Mouse (Mus musculus) liver, postnatal 0 days (tissue): ENCODE measurements around the gene Cops7b. TPM values are rescaled to one million over a fixed set of nuclear protein-coding genes. Genes with fewer than 3 reads are reported as not detected.

Source experiments
- ATAC-seq: fragments of 200-750 bp; cut with Nextera tagmentation; 2 replicates; pipeline ENCODE4 v1.8.0; 2017; ENCODE audit warnings: mild to moderate bottlenecking, moderate library complexity
- DNase-seq: peaks from one replicate; pipeline ENCODE4 v3.0.0-alpha.2; 2016
- H3K27ac ChIP-seq: fragments of 300-500 bp; sonication (generic); 2 replicates; pipeline ENCODE4 v1.5.1; 2014; ENCODE audit warnings: antibody characterized with exemption, moderate library complexity, mild to moderate bottlenecking, low read depth
- H3K27me3 ChIP-seq: fragments of 300-500 bp; sonication (generic); 2 replicates; pipeline ENCODE4 v1.6.1; 2014; ENCODE audit warnings: low read length, control low read depth, mixed read lengths; ENCODE audit not compliant: insufficient read depth
- H3K36me3 ChIP-seq: fragments of 300-500 bp; sonication (generic); replicated peaks from 2 replicates; pipeline ENCODE4 v1.6.1; 2014; ENCODE audit warnings: mild to moderate bottlenecking, control low read depth, low read length, moderate library complexity, mixed read lengths; ENCODE audit not compliant: insufficient read depth
- H3K4me1 ChIP-seq: fragments of 300-500 bp; sonication (generic); 2 replicates; pipeline ENCODE4 v1.6.1; 2014; ENCODE audit warnings: antibody characterized with exemption, mild to moderate bottlenecking, control low read depth; ENCODE audit not compliant: insufficient read depth
- H3K4me2 ChIP-seq: fragments of 300-500 bp; sonication (generic); 2 replicates; pipeline ENCODE4 v1.6.1; 2014; ENCODE audit warnings: low read depth, mild to moderate bottlenecking, low read length, moderate library complexity, mixed read lengths
- H3K4me3 ChIP-seq: fragments of 300-500 bp; sonication (generic); 2 replicates; pipeline ENCODE4 v1.5.1; 2014; ENCODE audit warnings: low read depth, low read length
- H3K9ac ChIP-seq: fragments of 300-500 bp; sonication (generic); replicated peaks from 2 replicates; pipeline ENCODE4 v1.6.1; 2014; ENCODE audit warnings: mild to moderate bottlenecking, moderate library complexity
- H3K9me3 ChIP-seq: fragments of 300-500 bp; sonication (generic); 2 replicates; pipeline ENCODE4 v1.6.1; 2016; ENCODE audit warnings: mild to moderate bottlenecking, control low read depth, low read length, mixed read lengths
- CTCF ChIP-seq: sonication (generic); IDR thresholded peaks from 2 replicates; pipeline ENCODE4 v1.5.1; 2016; ENCODE audit warnings: antibody characterized with exemption, low read depth
- EP300 ChIP-seq: IDR thresholded peaks from 2 replicates; pipeline ENCODE4 v1.6.1; 2016; ENCODE audit warnings: antibody characterized with exemption, low read depth, mild to moderate bottlenecking
- WGBS: fragments of 180-500 bp; shearing (Covaris S2); extraction: QIAGEN DNeasy Blood & Tissue Kit; methylation state at CpG from one replicate; pipeline ENCODE4 v1.1.7; 2014; ENCODE audit not compliant: insufficient replicate concordance; 5-methylcytosine and 5-hydroxymethylcytosine counted together
- polyA plus RNA-seq: library from polyadenylated mRNA; unstranded; fragments of >200 nt; fragmentation: Nextera tagmentation; extraction: Ambion mirVana; gene quantifications from 2 replicates; pipeline ENCODE4 v1.2.1, GENCODE M21; 2015

Gene Cops7b
- polyA plus RNA-seq, 1 experiment from 2014 or later, result 9.8 TPM

DNA sequence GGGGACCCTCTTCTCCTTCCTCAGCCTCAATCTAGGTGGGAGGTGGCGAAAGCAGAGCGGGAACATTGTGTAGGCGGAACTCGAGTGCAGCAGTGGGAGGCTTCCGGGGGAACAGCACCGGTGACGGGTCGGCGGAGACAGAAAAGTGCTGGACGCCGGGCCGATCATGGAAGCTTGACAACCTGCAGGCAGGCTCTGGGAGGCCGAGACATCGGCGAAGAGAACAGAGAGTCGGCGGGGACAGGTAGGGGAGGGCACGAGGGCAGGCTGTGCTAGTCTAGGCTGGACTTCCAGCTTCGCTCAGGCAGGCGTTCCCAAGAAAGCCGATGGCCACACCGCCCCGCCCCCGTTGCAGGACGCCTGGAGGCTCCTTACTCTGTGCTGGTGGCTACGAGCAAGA, 4.3 kb downstream of the Cops7b start:
- Histone ChIP-seq H3K4me2 (peak overlapping the region; percentile 90), H3K27me3 (no peaks in the 10 kb centered on the region), H3K9me3 (no peaks in the 10 kb centered on the region), H3K9ac (peak overlapping the region; percentile 85), H3K4me3 (peak overlapping the region; percentile 80), H3K27ac (peak overlapping the region; percentile 39; the same call in 1 of the 2 replicates), H3K36me3 (peaks cover 23% of the 10 kb centered on the region), H3K4me1 (peaks cover 25% of the 10 kb centered on the region)
- DNase-seq (peak; percentile 85), ATAC-seq (no peak; the same call in 1 of the 2 replicates)
- under 1% methylated on average over 26 of the region's 26 CpGs for WGBS
- TF ChIP-seq EP300 (no peak), CTCF (no peak)

DNA sequence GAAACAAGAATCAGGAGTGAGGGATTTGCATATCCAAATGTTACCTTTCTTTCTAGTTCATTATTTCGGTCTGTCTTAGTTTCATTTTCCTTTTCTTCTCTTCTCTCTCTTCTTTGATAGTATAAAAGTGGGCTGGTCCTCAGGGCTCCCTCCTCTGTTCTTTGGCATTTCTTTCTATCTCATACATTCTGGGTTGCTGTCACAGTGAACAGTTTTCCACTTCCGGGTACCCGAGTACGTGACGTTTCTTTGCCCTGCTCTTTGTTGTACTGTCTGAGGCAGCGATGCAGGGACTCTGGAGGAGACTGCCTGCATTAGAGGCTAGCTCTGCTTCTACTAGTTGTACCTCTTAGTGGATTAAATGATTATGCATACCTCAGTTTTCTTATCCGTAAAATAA, 11.8 kb downstream of the Cops7b start:
- Histone ChIP-seq H3K36me3 (peaks cover 55% of the 10 kb centered on the region), H3K4me3 (no peak overlapping the region), H3K9ac (no peak overlapping the region), H3K4me2 (no peak overlapping the region), H3K27me3 (no peaks in the 10 kb centered on the region), H3K4me1 (no peaks in the 10 kb centered on the region; the same call in 1 of the 2 replicates), H3K9me3 (no peaks in the 10 kb centered on the region), H3K27ac (peak overlapping the region; percentile 66)
- WGBS, result 78% methylated on average over 7 of the region's 7 CpGs
- TF ChIP-seq EP300 (no peak), CTCF (no peak)
- no peak for ATAC-seq
- no peak for DNase-seq

DNA sequence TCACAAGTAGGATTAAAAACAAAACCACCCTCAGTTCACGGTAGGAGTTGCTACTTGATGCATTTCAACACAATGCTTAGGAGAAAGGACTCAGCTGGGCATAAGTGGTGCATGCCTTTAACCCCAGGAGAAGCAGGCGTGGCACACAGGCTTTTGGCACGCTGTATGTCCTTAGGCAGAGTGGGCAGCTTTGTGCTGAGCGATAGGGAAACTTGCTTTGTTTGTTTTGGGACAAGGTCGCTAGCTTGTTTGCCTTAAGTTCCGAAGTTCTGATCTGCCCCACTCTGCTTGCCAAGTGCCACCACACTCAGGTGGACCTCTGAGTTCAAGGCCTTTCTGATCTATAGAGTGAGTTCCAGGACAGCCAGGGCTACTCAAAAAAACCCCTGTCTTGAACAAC, 12.6 kb downstream of the Cops7b start:
- TF ChIP-seq EP300 (no peak), CTCF (no peak)
- DNase-seq (peak; percentile 48), ATAC-seq (peak; percentile 88)
- H3K4me2 ChIP-seq, result no peak overlapping the region
- H3K27ac ChIP-seq, result peak overlapping the region; percentile 66
- no peak overlapping the region for H3K4me3 ChIP-seq
- H3K36me3 ChIP-seq, result peaks cover 47% of the 10 kb centered on the region
- H3K27me3 ChIP-seq, result no peaks in the 10 kb centered on the region
- H3K9me3 ChIP-seq, result no peaks in the 10 kb centered on the region
- H3K4me1 ChIP-seq, result no peaks in the 10 kb centered on the region; the same call in 1 of the 2 replicates
- 66% methylated on average over 6 of the region's 6 CpGs for WGBS
- H3K9ac ChIP-seq, result no peak overlapping the region

DNA sequence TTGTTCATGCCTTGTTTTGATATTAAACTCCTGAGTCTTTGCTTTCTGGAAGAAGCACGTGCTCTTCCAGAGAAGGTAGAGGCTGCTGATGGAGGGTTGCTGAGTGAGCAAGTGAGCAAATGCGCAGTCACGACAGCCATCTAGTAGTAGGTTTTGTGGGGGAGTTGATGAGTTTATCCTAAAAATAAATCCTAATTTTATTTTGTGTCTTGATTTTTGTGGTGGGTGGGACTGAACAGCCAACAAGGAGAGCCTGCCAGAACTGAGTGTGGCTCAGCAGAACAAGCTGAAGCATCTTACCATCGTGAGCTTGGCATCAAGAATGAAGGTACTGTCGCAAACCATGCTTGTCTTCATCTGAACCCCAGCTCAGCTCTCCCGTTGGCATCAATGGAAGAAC, 13.8 kb downstream of the Cops7b start:
- peaks cover 53% of the 10 kb centered on the region for H3K36me3 ChIP-seq

DNA sequence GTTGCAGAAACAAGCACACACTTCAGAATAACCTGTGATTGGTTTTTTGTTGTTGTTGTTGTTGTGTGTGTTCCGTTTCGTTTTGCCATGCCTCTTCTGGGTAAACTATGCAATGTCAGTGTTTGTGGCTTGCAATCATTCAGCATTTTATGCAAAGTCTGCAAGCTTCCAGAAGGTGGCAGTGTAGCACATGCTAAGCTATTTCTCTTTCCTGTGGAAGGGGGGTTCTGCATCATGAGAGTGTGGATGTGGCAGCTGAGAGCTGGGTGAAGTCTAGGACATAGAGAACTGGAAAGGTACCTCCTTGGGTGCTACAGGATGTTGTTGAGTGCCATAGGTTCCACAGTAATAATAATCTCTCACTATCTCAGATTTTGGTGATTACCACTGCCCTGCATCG, 15.8 kb downstream of the Cops7b start:
- H3K4me1 ChIP-seq, result no peaks in the 10 kb centered on the region; the same call in 1 of the 2 replicates
- no peak overlapping the region for H3K9ac ChIP-seq
- H3K9me3 ChIP-seq, result no peaks in the 10 kb centered on the region
- H3K4me2 ChIP-seq, result no peak overlapping the region
- peak; percentile 76 for TF ChIP-seq CTCF
- TF ChIP-seq EP300, result no peak
- DNase-seq (peak; percentile 33), ATAC-seq (no peak)
- peaks cover 44% of the 10 kb centered on the region for H3K36me3 ChIP-seq
- no peak overlapping the region for H3K27ac ChIP-seq
- 69% methylated on average over 3 of the region's 3 CpGs for WGBS
- H3K4me3 ChIP-seq, result no peak overlapping the region
- no peaks in the 10 kb centered on the region for H3K27me3 ChIP-seq

More for the DNA sequence above, 13.8 kb downstream of the Cops7b start:
- no peak overlapping the region for H3K9ac ChIP-seq
- H3K9me3 ChIP-seq, result no peaks in the 10 kb centered on the region
- H3K4me1 ChIP-seq, result no peaks in the 10 kb centered on the region; the same call in 1 of the 2 replicates
- ATAC-seq (no peak), DNase-seq (no peak)
- no peak for TF ChIP-seq CTCF
- no peak for TF ChIP-seq EP300
- no peaks in the 10 kb centered on the region for H3K27me3 ChIP-seq
- no peak overlapping the region for H3K4me3 ChIP-seq
- 91% methylated on average over 6 of the region's 6 CpGs for WGBS
- H3K27ac ChIP-seq, result peak overlapping the region; percentile 66; the same call in 1 of the 2 replicates
- no peak overlapping the region for H3K4me2 ChIP-seq

DNA sequence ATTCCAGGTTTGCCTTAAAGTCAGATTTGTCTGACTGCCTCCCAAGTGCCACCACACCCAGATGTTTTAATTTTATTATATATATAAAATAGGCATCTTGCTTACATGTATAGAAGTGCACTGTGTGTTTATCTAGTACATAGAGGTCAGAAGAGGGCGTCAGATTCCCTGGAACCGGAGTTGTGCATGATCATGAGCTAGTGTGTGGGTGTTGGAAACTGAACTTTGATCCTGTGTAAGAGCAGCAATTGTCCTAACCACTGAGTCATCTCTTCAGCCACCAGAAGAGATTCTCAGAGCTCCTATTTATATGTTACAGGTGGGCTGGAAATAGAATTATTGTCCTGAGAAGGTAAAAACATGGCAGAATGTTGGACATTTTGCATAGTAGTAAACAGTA, 17.4 kb downstream of the Cops7b start:
- Histone ChIP-seq H3K9me3 (no peaks in the 10 kb centered on the region), H3K4me2 (no peak overlapping the region), H3K27me3 (no peaks in the 10 kb centered on the region), H3K9ac (no peak overlapping the region), H3K4me3 (no peak overlapping the region), H3K27ac (no peak overlapping the region), H3K36me3 (peaks cover 49% of the 10 kb centered on the region), H3K4me1 (no peaks in the 10 kb centered on the region)
- ATAC-seq, result peak; percentile 60
- no peak for DNase-seq
- no peak for TF ChIP-seq EP300
- TF ChIP-seq CTCF, result no peak
- WGBS, result 73% methylated on average over 2 of the region's 2 CpGs
